In the genomic region with DNA sequence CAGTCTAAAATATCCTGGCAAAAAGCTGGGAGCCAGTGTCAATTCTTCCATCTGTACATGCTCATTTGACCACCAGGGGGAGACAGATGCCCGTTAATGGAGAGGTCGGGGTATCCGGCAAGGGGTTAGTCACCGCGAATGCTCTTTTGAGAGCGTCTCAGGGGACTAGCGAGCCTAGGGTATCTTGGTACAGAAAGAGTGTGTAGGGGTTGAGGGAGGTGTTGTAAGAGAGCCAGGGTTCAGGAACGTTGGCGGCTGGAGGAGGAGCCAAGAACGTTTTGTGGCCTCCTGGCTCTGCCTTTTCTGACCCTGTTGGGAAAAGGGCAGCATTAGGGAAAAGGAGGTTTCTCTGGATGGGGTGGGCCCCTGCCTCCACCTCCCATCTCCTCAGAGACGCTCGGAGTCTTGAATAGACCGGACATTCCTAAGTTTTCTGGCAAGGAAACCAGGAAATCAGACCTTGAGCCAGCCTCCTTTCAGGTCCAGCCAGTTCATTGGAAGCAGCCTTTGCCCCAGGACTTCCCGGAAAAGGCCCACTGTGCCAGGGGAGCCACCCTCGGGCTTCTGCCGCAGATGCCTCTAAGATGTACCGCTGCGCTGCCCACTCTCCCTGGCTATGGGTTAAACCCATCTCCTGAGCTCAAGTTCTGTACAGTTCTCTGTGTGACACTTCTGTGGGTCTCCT, we compare ENCODE assay signal across 8 mouse cellular contexts. TPM values are rescaled to one million over a fixed set of nuclear protein-coding genes. Genes with fewer than 3 reads are reported as not detected.
DNase-seq lines count a peak whose midpoint lies in the region; ATAC-seq lines count a peak whose summit lies in the region.

No protein-coding gene starts in this region.

- H3K4me2 ChIP-seq in intestine, embryonic 14.5 days (ENCODE audit: low read length), result peak overlapping the region; percentile 45

- ATAC-seq in intestine, embryonic 14.5 days (replicated peaks; ENCODE audit: low FRiP score, low TSS enrichment, low read depth), result peak; percentile 70
- ATAC-seq in megakaryocyte-erythroid progenitor cell, adult 5-6 weeks (replicated peaks; ENCODE audit: low FRiP score, low TSS enrichment, poor library complexity, severe bottlenecking), result peak; percentile 90

- H3K9me3 ChIP-seq in intestine, embryonic 14.5 days (ENCODE audit: control insufficient read depth, low read length), result no peaks in the 10 kb centered on the region

- H3K27me3 ChIP-seq in intestine, embryonic 14.5 days (replicated peaks; ENCODE audit: control insufficient read depth, insufficient read depth, low read length), result no peaks in the 10 kb centered on the region

- no peak overlapping the region; the same call in 1 of the 2 replicates for H3K27ac ChIP-seq in intestine, embryonic 14.5 days (ENCODE audit: low read depth)

- peak overlapping the region; percentile 20 for H3K4me3 ChIP-seq in intestine, embryonic 14.5 days (ENCODE audit: low read depth, low read length)

- H3K36me3 ChIP-seq in intestine, embryonic 14.5 days (ENCODE audit: control insufficient read depth, insufficient read depth, low read length), result peaks cover 23% of the 10 kb centered on the region

- intact Hi-C loops in gastrocnemius, postnatal 36 days (cut with DNase I), result loop anchor here (1.0 to 5.0 kb wide), 3 partner anchors 34 to 85 kb away; no protein-coding TSS in a partner anchor
- intact Hi-C loops in left cerebral cortex, postnatal 14 days (cut with DNase I), result loop anchor here (1.0 to 5.0 kb wide), 2 partner anchors 35 to 80 kb away; a partner anchor contains a TSS

- H3K9ac ChIP-seq in intestine, embryonic 14.5 days (ENCODE audit: low read length), result 0 out of 2 replicates have a peak overlapping the region, but pooled peaks have one; percentile 5

- 7% methylated on average over 18 of the region's 18 CpGs for WGBS in intestine, embryonic 14.5 days

- H3K4me1 ChIP-seq in intestine, embryonic 14.5 days (replicated peaks; ENCODE audit: control insufficient read depth, insufficient read depth, low read length), result peaks cover 7% of the 10 kb centered on the region; the same call in 1 of the 2 replicates

- DNase-seq in adrenal gland, adult 18-20 months (ENCODE audit: low spot score in 2 of 2), result peak; percentile 91 to 93
- DNase-seq in embryo, embryonic 11 days, result peak; percentile 95
- DNase-seq in gastrocnemius, postnatal 36 days, result peak; percentile 78 to 91
- peak; percentile 93 for DNase-seq in intestine, embryonic 14.5 days (ENCODE audit: low spot score)
- peak; percentile 85 to 91 for DNase-seq in left cerebral cortex, postnatal 14 days (ENCODE audit: low spot score in 2 of 2)
- peak; percentile 91 for DNase-seq in right cerebral cortex, postnatal 14 days
- DNase-seq in urinary bladder, postnatal 4 days (ENCODE audit: low spot score in 2 of 2), result peak; percentile 82 to 93

RNA-seq across cellular contexts. Expression of a gene that starts 24.7 kb away (rescaled TPM):
- total RNA-seq in adrenal gland, adult 18-20 months (2021), result 100 to 1,000 TPM; 142 to 182 TPM
- total RNA-seq in gastrocnemius, postnatal 36 days (2021), result 100 to 1,000 TPM in 1 of 2 experiments, 10 to 100 TPM in 1; 87.9 to 106 TPM
- 206 TPM in 2 replicates for polyA plus RNA-seq in intestine, embryonic 14.5 days (2014; fragmentation: Nextera tagmentation; extraction: Ambion mirVana)
- total RNA-seq in left cerebral cortex, postnatal 14 days (2021), result 100 to 1,000 TPM; 129 to 147 TPM
- total RNA-seq in megakaryocyte-erythroid progenitor cell, adult 5-6 weeks (2014; fragmentation: Nextera tagmentation), result 266 and 395 TPM in 2 replicates
- 471 and 531 TPM in 2 replicates for total RNA-seq in megakaryocyte-erythroid progenitor cell, adult 5-6 weeks (2017)

RNA-seq across cellular contexts. Expression of a gene that starts 28.9 kb away (rescaled TPM):
- 10 to 100 TPM; 56.3 to 63.1 TPM for total RNA-seq in adrenal gland, adult 18-20 months (2021)
- 100 to 1,000 TPM; 165 to 207 TPM for total RNA-seq in gastrocnemius, postnatal 36 days (2021)
- polyA plus RNA-seq in intestine, embryonic 14.5 days (2014; fragmentation: Nextera tagmentation; extraction: Ambion mirVana), result 37.8 and 38.0 TPM in 2 replicates
- total RNA-seq in left cerebral cortex, postnatal 14 days (2021), result 100 to 1,000 TPM; 241 to 264 TPM
- 6.4 and 8.0 TPM in 2 replicates for total RNA-seq in megakaryocyte-erythroid progenitor cell, adult 5-6 weeks (2014; fragmentation: Nextera tagmentation)
- total RNA-seq in megakaryocyte-erythroid progenitor cell, adult 5-6 weeks (2017), result 13.2 and 14.5 TPM in 2 replicates

RNA-seq across cellular contexts. Expression of a gene that starts 34.9 kb away (rescaled TPM):
- total RNA-seq in adrenal gland, adult 18-20 months (2021), result 10 to 100 TPM; 89.7 to 92.1 TPM
- 10 to 100 TPM; 15.9 to 17.9 TPM for total RNA-seq in gastrocnemius, postnatal 36 days (2021)
- polyA plus RNA-seq in intestine, embryonic 14.5 days (2014; fragmentation: Nextera tagmentation; extraction: Ambion mirVana), result 20.5 and 24.6 TPM in 2 replicates
- 10 to 100 TPM; 82.0 to 85.4 TPM for total RNA-seq in left cerebral cortex, postnatal 14 days (2021)
- total RNA-seq in megakaryocyte-erythroid progenitor cell, adult 5-6 weeks (2014; fragmentation: Nextera tagmentation), result 40.1 and 43.2 TPM in 2 replicates
- total RNA-seq in megakaryocyte-erythroid progenitor cell, adult 5-6 weeks (2017), result 55.9 and 81.1 TPM in 2 replicates

RNA-seq across cellular contexts. Expression of a gene that starts 59.4 kb away (rescaled TPM):
- 1 to 10 TPM; 2.6 to 2.8 TPM for total RNA-seq in adrenal gland, adult 18-20 months (2021)
- total RNA-seq in gastrocnemius, postnatal 36 days (2021), result 1 to 10 TPM; 1.6 to 2.2 TPM
- 5.3 and 6.7 TPM in 2 replicates for polyA plus RNA-seq in intestine, embryonic 14.5 days (2014; fragmentation: Nextera tagmentation; extraction: Ambion mirVana)
- 1 to 10 TPM; 2.9 to 3.4 TPM for total RNA-seq in left cerebral cortex, postnatal 14 days (2021)
- total RNA-seq in megakaryocyte-erythroid progenitor cell, adult 5-6 weeks (2014; fragmentation: Nextera tagmentation), result not detected in 2 replicates
- total RNA-seq in megakaryocyte-erythroid progenitor cell, adult 5-6 weeks (2017), result not detected in 2 replicates
